Comparison of ENCODE assay signal across 8 mouse cellular contexts in genomic region chr2:163236057-163236456, GRCm38 (mm10). TPM values are rescaled to one million over a fixed set of nuclear protein-coding genes. Genes with fewer than 3 reads are reported as not detected.
DNase-seq lines count a peak whose midpoint lies in the region; ATAC-seq lines count a peak whose summit lies in the region.

No protein-coding gene starts in this region.

- peak; percentile 18 for DNase-seq in kidney, postnatal 10 days
- peak; percentile 93 for DNase-seq in Muller cell, postnatal 12 days (ENCODE audit: inconsistent ontology term)
- peak; percentile 57 for DNase-seq in lung, postnatal 14 days
- no peak for DNase-seq in ovary, postnatal 14 days (ENCODE audit: low spot score)
- no peak for DNase-seq in urinary bladder, postnatal 10 days (ENCODE audit: low spot score)

- no peaks in the 10 kb centered on the region for H3K36me3 ChIP-seq in kidney, embryonic 15.5 days
- H3K36me3 ChIP-seq in forebrain, embryonic 15.5 days = no peaks in the 10 kb centered on the region
- no peaks in the 10 kb centered on the region for H3K36me3 ChIP-seq in heart, embryonic 11.5 days (ENCODE audit: control insufficient read depth, insufficient read depth, low read length)

- WGBS in kidney, embryonic 15.5 days = 58% methylated on average over 7 of the region's 7 CpGs
- WGBS in forebrain, embryonic 15.5 days = 38% methylated on average over 7 of the region's 7 CpGs
- WGBS in heart, embryonic 11.5 days (ENCODE audit: insufficient replicate concordance) = 62% methylated on average over 7 of the region's 7 CpGs

- no peak overlapping the region for H3K4me2 ChIP-seq in kidney, embryonic 15.5 days
- no peak overlapping the region for H3K4me2 ChIP-seq in forebrain, embryonic 15.5 days (replicated peaks)
- no peak overlapping the region for H3K4me2 ChIP-seq in heart, embryonic 11.5 days

- H3K27me3 ChIP-seq in kidney, embryonic 15.5 days = peaks cover 37% of the 10 kb centered on the region
- H3K27me3 ChIP-seq in forebrain, embryonic 15.5 days = peaks cover 12% of the 10 kb centered on the region; the same call in 1 of the 2 replicates
- no peaks in the 10 kb centered on the region for H3K27me3 ChIP-seq in heart, embryonic 11.5 days (ENCODE audit: control insufficient read depth, insufficient read depth, low read length)

- H3K4me3 ChIP-seq in kidney, embryonic 15.5 days (replicated peaks) = no peak overlapping the region
- no peak overlapping the region for H3K4me3 ChIP-seq in forebrain, embryonic 15.5 days
- H3K4me3 ChIP-seq in heart, embryonic 11.5 days (ENCODE audit: low read depth, low read length) = no peak overlapping the region

- no peak overlapping the region for H3K27ac ChIP-seq in kidney, embryonic 15.5 days
- H3K27ac ChIP-seq in forebrain, embryonic 15.5 days (replicated peaks) = no peak overlapping the region
- H3K27ac ChIP-seq in heart, embryonic 11.5 days (ENCODE audit: low read depth, low read length) = no peak overlapping the region

- no peaks in the 10 kb centered on the region for H3K9me3 ChIP-seq in kidney, embryonic 15.5 days (replicated peaks)
- no peaks in the 10 kb centered on the region for H3K9me3 ChIP-seq in forebrain, embryonic 15.5 days
- H3K9me3 ChIP-seq in heart, embryonic 11.5 days (replicated peaks; ENCODE audit: control insufficient read depth, low read length) = no peaks in the 10 kb centered on the region

- no peak overlapping the region for H3K9ac ChIP-seq in kidney, embryonic 15.5 days
- H3K9ac ChIP-seq in forebrain, embryonic 15.5 days (replicated peaks) = no peak overlapping the region
- H3K9ac ChIP-seq in heart, embryonic 11.5 days (ENCODE audit: low read depth, low read length) = no peak overlapping the region

- H3K4me1 ChIP-seq in kidney, embryonic 15.5 days = peaks cover 7% of the 10 kb centered on the region; the same call in 1 of the 2 replicates
- H3K4me1 ChIP-seq in forebrain, embryonic 15.5 days = peaks cover 45% of the 10 kb centered on the region
- peaks cover 2% of the 10 kb centered on the region; the same call in 1 of the 2 replicates for H3K4me1 ChIP-seq in heart, embryonic 11.5 days (ENCODE audit: control insufficient read depth, insufficient read depth, low read length)

- no peak for ATAC-seq in kidney, embryonic 15.5 days (replicated peaks; ENCODE audit: low FRiP score)
- ATAC-seq in forebrain, embryonic 15.5 days (replicated peaks) = peak; percentile 30; the same call in 1 of the 2 replicates
- ATAC-seq in heart, embryonic 11.5 days (replicated peaks; ENCODE audit: insufficient number of reproducible peaks, low FRiP score, low TSS enrichment) = no peak

RNA-seq across cellular contexts. Expression of gene Tox2, which starts 33.1 kb away (rescaled TPM):
- 1.7 and 2.7 TPM in 2 replicates for polyA plus RNA-seq in kidney, embryonic 15.5 days (2015; fragmentation: Nextera tagmentation; extraction: Ambion mirVana)
- polyA plus RNA-seq in forebrain, embryonic 15.5 days (2015; fragmentation: Nextera tagmentation; extraction: Ambion mirVana) = 18.1 and 19.7 TPM in 2 replicates
- polyA plus RNA-seq in heart, embryonic 11.5 days (2014; fragmentation: Nextera tagmentation; extraction: Ambion mirVana) = 1.8 and 1.9 TPM in 2 replicates

Comparison
In these comparisons a context has a peak if more than half of its experiments do, and no peak if none do; other contexts are left out.
1. DNase-seq: peak in kidney, postnatal 10 days (single experiment), Muller cell, postnatal 12 days (single experiment) and lung, postnatal 14 days (single experiment); none in ovary, postnatal 14 days (single experiment) and urinary bladder, postnatal 10 days (single experiment).